Mouse (Mus musculus): ENCODE measurements around the gene Prrt1.

GRCm38 (mm10) chr17:34653746-34654285 lies 24.5 kb downstream of the Prrt1 start:
- peak; percentile 86 for TF ChIP-seq CTCF (IDR thresholded peaks at IDR 0.05; ENCODE audit: low read depth)
- TF ChIP-seq EP300 (IDR thresholded peaks at IDR 0.05; ENCODE audit: low read depth), result no peak
